Mouse (Mus musculus) T-helper 17 cell (primary cell): ENCODE data around the gene Fignl2.
"Not testable (repeated sequence)": the region's sequence is repeated elsewhere in the genome, so short reads cannot be mapped to it uniquely, and the experiment has no call there.

Experiments used
- in situ Hi-C, 2 experiments: fragments of 300-600 bp; cut with MboI, MseI; formaldehyde crosslinking; loops; 1 replicate in 1 of 2; 2 replicates in 1 of 2; pipeline ENCODE4 v1.15.1; 2025; ENCODE audit warnings: high pct_unique_total_duplicates in 2 of 2

The Fignl2 gene

DNA sequence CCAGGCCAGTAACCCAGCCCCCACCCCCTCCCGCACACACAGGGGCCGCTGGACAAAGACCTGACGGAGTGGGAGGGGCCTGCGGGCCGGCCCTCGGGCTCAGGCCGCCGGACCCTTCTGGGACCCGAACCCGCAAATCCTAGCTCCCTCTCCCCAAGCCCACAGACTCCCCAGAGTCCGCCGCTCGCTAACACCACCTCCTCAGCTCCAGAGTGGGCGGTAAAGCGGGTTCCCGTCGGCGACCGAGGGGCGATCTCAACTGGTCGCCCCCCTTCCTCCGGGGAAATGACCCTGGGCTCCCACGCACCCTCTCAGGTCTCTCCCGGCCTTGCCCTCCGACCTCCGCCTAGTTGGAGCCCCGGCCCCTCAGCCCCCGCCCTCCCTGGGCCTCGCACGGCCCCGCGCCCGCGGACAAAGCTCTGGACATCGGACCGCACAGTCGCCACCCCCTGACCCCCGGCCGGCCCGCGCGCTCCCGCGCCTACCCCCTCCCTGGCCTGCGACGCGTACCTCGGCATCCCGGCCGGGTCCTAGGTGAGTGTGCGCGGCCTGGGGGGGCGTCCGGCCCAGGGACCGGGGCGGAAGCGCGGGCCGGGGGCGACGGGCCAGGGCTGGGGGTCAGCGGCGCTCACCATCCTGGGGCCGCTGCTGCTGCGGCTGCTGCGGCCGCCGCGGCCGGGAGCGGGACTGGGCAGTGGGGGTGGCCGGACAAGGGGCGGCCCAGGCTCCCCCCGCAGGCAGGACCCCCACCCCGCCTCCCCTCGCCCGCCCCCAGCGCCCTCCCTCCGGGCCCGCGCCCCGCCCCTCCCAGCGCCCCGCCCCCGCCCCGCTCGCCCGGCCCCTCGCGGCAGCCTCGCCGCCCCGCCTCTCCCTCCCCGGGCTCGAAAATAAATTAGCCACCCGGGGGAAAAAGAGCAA lies at the start of gene Fignl2:
Fignl2 (minus strand) TSS at position 755 of the 918 bp plus-strand sequence.
- in situ Hi-C loops: no loop called here

- in situ Hi-C loops: no loop called here
Measured at GRCm38 (mm10) chr15:101126876-101127544, 48.6 kb upstream of the Fignl2 start.

DNA sequence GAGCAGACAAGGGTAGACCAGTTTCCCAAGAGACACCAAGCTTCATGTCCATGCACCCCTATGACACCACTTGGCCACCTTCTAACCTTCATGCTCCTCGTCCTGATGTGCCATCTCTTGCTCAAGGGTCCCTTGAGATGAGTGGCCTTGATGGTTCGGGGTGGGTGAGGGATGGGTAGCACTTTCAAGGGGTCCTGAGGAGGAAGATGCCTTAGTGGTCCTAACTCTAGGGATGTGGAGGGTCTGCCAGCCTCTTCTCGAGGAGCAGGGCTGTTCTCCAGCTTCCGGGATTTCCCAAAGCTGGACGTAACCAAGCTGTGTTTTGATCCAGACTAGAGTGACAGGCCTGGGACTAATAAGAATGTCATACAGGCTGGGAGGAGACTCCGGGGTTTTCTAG lies 47.2 kb upstream of the Fignl2 start:
- in situ Hi-C loops: no loop called here

- in situ Hi-C loops: no loop called here
Measured at GRCm38 (mm10) chr15:101123202-101123601, 44.8 kb upstream of the Fignl2 start.

- in situ Hi-C loops: no loop called here
Measured at GRCm38 (mm10) chr15:101122290-101122589, 43.9 kb upstream of the Fignl2 start.

DNA sequence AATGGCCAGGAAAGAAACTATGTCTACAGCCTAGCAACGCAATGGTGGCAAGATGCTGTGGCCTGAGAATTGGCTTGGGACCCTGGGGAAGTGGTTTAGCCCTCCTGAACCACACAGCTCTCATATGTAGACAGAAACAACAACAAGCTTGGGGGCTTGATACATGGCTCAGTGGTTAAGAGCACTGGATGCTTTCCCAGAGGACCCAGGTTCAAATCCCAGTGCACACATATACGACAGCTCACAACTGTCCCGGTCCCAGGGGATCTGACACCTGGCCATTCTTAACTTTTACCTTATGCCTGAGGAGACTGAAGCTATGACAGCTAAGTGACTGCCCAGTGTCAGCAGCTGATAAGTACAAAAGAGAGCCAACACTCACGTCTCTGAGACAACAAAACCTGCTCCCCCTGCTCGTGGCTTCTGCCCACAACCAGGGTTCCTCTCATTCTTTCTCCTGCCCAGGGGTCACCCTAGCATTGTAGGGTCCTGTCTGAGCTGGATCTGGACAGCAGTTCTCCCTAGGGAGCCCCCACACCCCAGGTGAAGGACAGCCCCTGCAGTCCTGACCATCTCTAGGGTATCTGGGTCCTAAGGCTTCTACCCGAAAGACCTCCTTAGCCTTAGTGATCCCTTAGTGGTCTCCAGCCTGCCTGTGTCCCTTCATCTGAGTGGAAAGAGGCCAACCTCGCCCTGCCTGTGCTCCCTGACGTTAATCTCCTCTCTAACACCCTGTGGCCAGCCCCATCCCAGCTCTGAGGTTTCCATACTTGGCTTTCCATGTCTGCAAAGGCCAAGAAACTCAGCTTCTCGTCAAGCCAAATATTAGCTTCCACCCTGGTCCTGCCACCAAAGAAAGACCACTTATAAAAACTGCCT lies 43.3 kb upstream of the Fignl2 start:
- in situ Hi-C loops: no loop called here

GRCm38 (mm10) chr15:101118399-101119125 lies 40.2 kb upstream of the Fignl2 start:
- in situ Hi-C loops: no loop called here

DNA sequence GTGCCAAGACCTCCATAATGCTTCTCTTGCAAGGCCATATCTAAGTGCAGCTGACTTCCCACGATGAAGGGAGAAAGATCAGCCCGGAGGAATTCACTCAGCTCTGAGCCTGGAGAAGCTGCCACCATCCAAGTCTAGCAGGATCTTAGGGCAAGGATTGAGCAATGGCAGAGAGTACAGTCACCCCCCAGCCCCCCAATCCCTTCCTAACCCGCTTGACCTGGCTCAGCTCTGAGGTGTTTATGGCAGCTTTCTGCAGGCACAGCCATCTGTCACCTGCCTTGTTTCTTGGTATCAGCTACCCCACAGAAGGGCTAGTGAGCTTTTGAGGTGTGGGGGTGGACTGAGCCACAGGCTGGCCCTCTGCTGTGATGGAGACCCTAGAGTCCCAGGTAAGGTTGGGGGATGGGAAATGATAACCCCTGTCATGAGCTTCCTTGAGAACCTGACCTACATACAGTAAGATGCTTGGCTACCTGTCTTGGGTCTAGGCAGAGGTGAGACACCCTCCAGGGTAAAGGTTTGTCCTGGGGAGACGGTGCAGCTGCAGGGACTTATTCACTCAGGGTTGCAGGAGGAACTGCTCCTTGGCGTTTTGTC lies 37.2 kb upstream of the Fignl2 start, which contains the start of gene Ankrd33:
Ankrd33 (plus strand) TSS at position 245 of the 600 bp plus-strand sequence.
- in situ Hi-C loops: no loop called here

GRCm38 (mm10) chr15:101113778-101114177 lies 35.4 kb upstream of the Fignl2 start:
- in situ Hi-C loops: not testable (repeated sequence)

DNA sequence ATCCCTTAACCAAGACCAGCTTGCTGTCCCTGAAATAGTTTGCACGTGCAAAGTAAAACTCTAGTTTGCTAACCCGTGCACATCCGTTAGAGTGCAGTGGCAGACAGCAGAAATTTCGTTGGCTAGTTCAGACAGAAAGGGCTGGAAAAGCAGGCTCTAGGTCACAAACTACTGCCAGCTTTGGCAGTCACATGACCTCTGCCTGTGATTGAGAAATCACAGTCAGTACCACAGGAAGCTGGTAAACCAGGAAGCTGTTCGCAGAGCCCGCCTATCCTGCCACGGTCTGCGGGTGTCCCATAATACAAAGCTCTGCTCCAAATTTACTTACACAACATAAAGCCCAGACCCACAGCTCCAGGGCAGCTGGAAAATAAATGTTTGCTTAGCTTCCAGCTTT lies 34.8 kb upstream of the Fignl2 start:
- in situ Hi-C loops: no loop called here

GRCm38 (mm10) chr15:101107906-101108671 lies 29.7 kb upstream of the Fignl2 start:
- in situ Hi-C loops: no loop called here

GRCm38 (mm10) chr15:101106011-101106410 lies 27.6 kb upstream of the Fignl2 start:
- in situ Hi-C loops: no loop called here

DNA sequence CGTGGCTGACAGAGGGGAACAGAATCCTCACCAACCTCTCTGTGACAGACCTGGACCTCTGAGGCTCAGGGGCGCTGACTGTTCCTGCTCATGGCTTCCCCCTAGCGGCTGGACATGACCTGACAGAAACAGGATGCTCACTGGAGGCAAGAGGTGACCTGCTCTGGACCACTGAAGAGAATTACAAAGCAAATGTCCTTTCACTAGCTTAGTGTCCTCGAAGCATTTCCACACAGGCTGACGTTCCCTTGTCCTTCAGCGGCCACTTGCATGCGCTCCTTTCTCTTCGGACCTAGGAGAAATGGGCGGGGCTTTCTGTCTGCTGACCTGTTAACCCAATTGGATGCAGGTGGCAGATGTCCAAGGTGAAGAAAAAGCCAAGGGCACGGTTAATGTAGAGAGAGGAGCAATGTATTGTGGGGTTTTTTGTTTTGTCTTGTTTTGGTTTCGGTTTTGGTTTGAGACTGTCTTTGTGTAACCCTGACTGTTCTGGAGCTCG lies 27.2 kb upstream of the Fignl2 start:
- in situ Hi-C loops: no loop called here

- in situ Hi-C loops: no loop called here
Measured at GRCm38 (mm10) chr15:101103605-101104304, 25.4 kb upstream of the Fignl2 start.

- in situ Hi-C loops: no loop called here
Measured at GRCm38 (mm10) chr15:101100996-101101395, 22.6 kb upstream of the Fignl2 start.

GRCm38 (mm10) chr15:101097985-101098651 lies 19.8 kb upstream of the Fignl2 start:
- in situ Hi-C loops: no loop called here

DNA sequence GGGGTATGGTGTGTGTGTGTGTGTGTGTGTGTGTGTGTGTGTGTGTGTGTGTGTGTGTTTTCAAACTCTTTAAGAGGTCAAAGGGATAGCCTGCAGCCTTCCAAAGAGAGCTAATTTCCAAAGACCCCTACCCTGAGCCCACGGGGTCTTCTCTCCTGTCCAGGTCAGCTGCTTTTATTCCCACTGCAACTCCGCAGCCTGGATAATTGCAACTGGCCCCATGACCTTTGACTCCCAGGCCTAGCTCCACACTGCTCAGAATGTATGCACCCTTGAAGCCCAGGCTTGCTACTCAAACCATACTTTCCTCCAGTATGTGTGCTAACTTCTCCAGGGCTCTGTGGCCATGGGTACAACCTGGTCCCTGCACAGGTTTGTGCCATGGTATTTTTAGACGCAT lies 17.0 kb upstream of the Fignl2 start:
- in situ Hi-C loops: no loop called here

GRCm38 (mm10) chr15:101094979-101095378 lies 16.6 kb upstream of the Fignl2 start:
- in situ Hi-C loops: no loop called here

DNA sequence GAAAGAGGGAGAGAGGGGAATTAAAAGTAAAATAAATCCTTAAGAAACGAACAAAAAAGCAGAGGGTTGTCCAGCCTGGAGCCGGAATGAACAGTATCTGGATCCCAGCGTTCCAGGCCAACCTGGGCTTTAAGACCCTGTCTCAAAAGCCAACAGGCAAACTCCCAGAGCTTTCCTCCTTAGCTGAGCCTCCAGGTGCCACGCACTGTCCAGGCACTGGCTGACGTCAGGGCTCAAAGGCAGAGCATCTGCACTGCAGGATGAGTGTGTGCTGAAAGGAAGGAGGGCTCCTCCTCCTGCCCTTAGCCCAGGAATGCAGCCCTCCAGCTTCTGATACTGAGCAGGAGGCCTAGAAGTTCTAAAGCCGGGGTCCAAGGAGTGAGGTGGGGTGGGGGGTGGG lies 15.6 kb upstream of the Fignl2 start:
- in situ Hi-C loops: no loop called here
